Mouse (Mus musculus) ES-E14 (cell line): ENCODE results near the gene Ephb6. TPM values are rescaled to one million over a fixed set of nuclear protein-coding genes. Genes with fewer than 3 reads are reported as not detected.

Source experiments
- DNase-seq: peaks from one replicate; pipeline ENCODE4 v3.0.0-alpha.2; 2013; ENCODE audit warnings: low read depth, low spot score
- H3K27ac ChIP-seq: 2 replicates; pipeline ENCODE4 v1.5.1; 2012; ENCODE audit warnings: low read depth, mild to moderate bottlenecking, low read length, moderate library complexity, mixed read lengths; ENCODE audit not compliant: poor library complexity, insufficient read depth, severe bottlenecking
- H3K36me3 ChIP-seq: 2 replicates; pipeline ENCODE4 v1.6.1; 2012; ENCODE audit warnings: mild to moderate bottlenecking, low read length, moderate library complexity, mixed read lengths; ENCODE audit not compliant: control insufficient read depth, poor library complexity, insufficient read depth, severe bottlenecking
- H3K4me1 ChIP-seq, 2 experiments: fragments of 150-350 bp in 1 of 2; sonication (generic) in 1 of 2; 2 replicates each; pipeline ENCODE4 v1.6.1; 2012; ENCODE audit warnings: low read length in 2 of 2, mild to moderate bottlenecking in 1 of 2, mixed read lengths in 1 of 2; ENCODE audit not compliant: control insufficient read depth in 2 of 2, insufficient read depth in 2 of 2, poor library complexity in 1 of 2
- H3K4me3 ChIP-seq, 2 experiments: fragments of 150-350 bp in 1 of 2; sonication (generic) in 1 of 2; 2 replicates each; pipeline ENCODE4 v1.5.1; 2012; ENCODE audit warnings: low read length in 2 of 2, low read depth in 1 of 2, mild to moderate bottlenecking in 1 of 2, mixed read lengths in 1 of 2; ENCODE audit not compliant: insufficient read depth in 1 of 2, poor library complexity in 1 of 2, severe bottlenecking in 1 of 2
- H3K9ac ChIP-seq: 2 replicates; pipeline ENCODE4 v1.6.1; 2012; ENCODE audit warnings: low read depth, mild to moderate bottlenecking, low read length, mixed read lengths; ENCODE audit not compliant: poor library complexity, insufficient read depth, severe bottlenecking
- H3K9me3 ChIP-seq: fragments of 150-350 bp; sonication (generic); 2 replicates; pipeline ENCODE4 v1.6.1; 2012; ENCODE audit warnings: low read depth, mild to moderate bottlenecking, low read length; ENCODE audit not compliant: control insufficient read depth, insufficient read depth
- CHD2 ChIP-seq: IDR thresholded peaks from 2 replicates; pipeline ENCODE4 v1.6.1; 2014; ENCODE audit warnings: mild to moderate bottlenecking, low read depth, low read length, inconsistent platforms
- HCFC1 ChIP-seq: IDR thresholded peaks from 2 replicates; pipeline ENCODE4 v1.6.1; 2012; ENCODE audit warnings: low read length, inconsistent platforms, borderline replicate concordance; ENCODE audit not compliant: insufficient read depth
- MAFK ChIP-seq: IDR thresholded peaks from 2 replicates; pipeline ENCODE4 v1.6.1; 2014; ENCODE audit warnings: mild to moderate bottlenecking, low read depth, low read length, inconsistent platforms; ENCODE audit not compliant: insufficient read depth
- ZC3H11A ChIP-seq: IDR thresholded peaks from 2 replicates; pipeline ENCODE4 v1.6.1; 2012; ENCODE audit warnings: low read depth, mild to moderate bottlenecking, inconsistent platforms, low read length, borderline replicate concordance
- ZNF384 ChIP-seq: IDR thresholded peaks from 2 replicates; pipeline ENCODE4 v1.6.1; 2012; ENCODE audit warnings: low read depth, low read length, inconsistent platforms
- in situ Hi-C, 2 experiments: fragments of 600-800 bp; cut with MboI; formaldehyde crosslinking; loops; one replicate each; pipeline ENCODE4 v1.15.1; 2025; ENCODE audit warnings: low sequenced_read_pairs in 2 of 2, inconsistent platforms in 1 of 2; ENCODE audit not compliant: unreplicated experiment in 2 of 2
- total RNA-seq: library from RNA; depleted of rRNA; stranded (reverse); fragments of 300-350 nt; gene quantifications from 2 replicates; pipeline ENCODE4 v1.2.3, GENCODE M21; 2012

Gene Ephb6
- total RNA-seq, 1 experiment: 5.4 TPM

- Histone ChIP-seq H3K27ac (no peak overlapping the region), H3K9ac (no peak overlapping the region), H3K36me3 (no peaks in the 10 kb centered on the region), H3K4me1 (no peaks in the 10 kb centered on the region), H3K9me3 (no peaks in the 10 kb centered on the region), H3K4me3 (no peak overlapping the region)
- no peak for DNase-seq
- no peak for TF ChIP-seq HCFC1
- TF ChIP-seq MAFK: no peak
- TF ChIP-seq ZNF384: no peak
- no peak for TF ChIP-seq ZC3H11A
- TF ChIP-seq CHD2: no peak
- in situ Hi-C loops: no loop called here
Observed at GRCm38 (mm10) chr6:41582189-41582588, 23.1 kb upstream of the Ephb6 start.

- in situ Hi-C loops: no loop called here
- H3K9ac ChIP-seq: peak overlapping the region; percentile 67
- TF ChIP-seq ZNF384: peak; percentile 70
- TF ChIP-seq MAFK: no peak
- no peak for TF ChIP-seq CHD2
- peak; percentile 50; the same call in 1 of the 2 replicates for TF ChIP-seq ZC3H11A
- TF ChIP-seq HCFC1: no peak
- H3K27ac ChIP-seq: no peak overlapping the region
- H3K4me1 ChIP-seq: peaks cover 0 to 5% of the 10 kb centered on the region in 2 experiments; a peak in 1 of 4 replicates
- no peaks in the 10 kb centered on the region for H3K36me3 ChIP-seq
- no peaks in the 10 kb centered on the region for H3K9me3 ChIP-seq
- peak; percentile 47 for DNase-seq
- peak overlapping the region; percentile 72 to 82 for H3K4me3 ChIP-seq
Observed at GRCm38 (mm10) chr6:41604401-41605050, 756 bp upstream of the Ephb6 start.

GRCm38 (mm10) chr6:41605794-41606104 is 467 bp downstream of the Ephb6 start:
- TF ChIP-seq ZNF384 (no peak), CHD2 (no peak), ZC3H11A (no peak), HCFC1 (no peak), MAFK (no peak)
- Histone ChIP-seq H3K9ac (peak overlapping the region; percentile 63; the same call in 1 of the 2 replicates), H3K4me1 (peaks cover 0 to 5% of the 10 kb centered on the region in 2 experiments; a peak in 1 of 4 replicates), H3K27ac (no peak overlapping the region), H3K4me3 (peak overlapping the region; percentile 72 to 82), H3K36me3 (no peaks in the 10 kb centered on the region), H3K9me3 (no peaks in the 10 kb centered on the region)
- in situ Hi-C loops: no loop called here
- DNase-seq: no peak

- Histone ChIP-seq H3K27ac (no peak overlapping the region), H3K4me3 (no peak overlapping the region; a peak in 2 of 4 replicates), H3K9ac (no peak overlapping the region), H3K4me1 (peaks cover 0 to 5% of the 10 kb centered on the region in 2 experiments; a peak in 1 of 4 replicates), H3K36me3 (no peaks in the 10 kb centered on the region), H3K9me3 (no peaks in the 10 kb centered on the region)
- no peak for DNase-seq
- TF ChIP-seq ZC3H11A: no peak
- no peak for TF ChIP-seq MAFK
- no peak for TF ChIP-seq ZNF384
- no peak for TF ChIP-seq HCFC1
- in situ Hi-C loops: no loop called here
Observed at GRCm38 (mm10) chr6:41606214-41606613, 932 bp downstream of the Ephb6 start.

- Histone ChIP-seq H3K36me3 (no peaks in the 10 kb centered on the region), H3K27ac (no peak overlapping the region), H3K4me1 (peaks cover 0 to 5% of the 10 kb centered on the region in 2 experiments; a peak in 1 of 4 replicates), H3K4me3 (no peak overlapping the region), H3K9me3 (no peaks in the 10 kb centered on the region), H3K9ac (no peak overlapping the region)
- TF ChIP-seq HCFC1: no peak
- no peak for TF ChIP-seq MAFK
- TF ChIP-seq ZNF384: no peak
- no peak for TF ChIP-seq ZC3H11A
- no peak for TF ChIP-seq CHD2
- in situ Hi-C loops: no loop called here
- no peak for DNase-seq
Observed at GRCm38 (mm10) chr6:41607637-41608036, 2.4 kb downstream of the Ephb6 start.
